Mouse (Mus musculus) adrenal gland, postnatal 4 days (tissue): ENCODE measurements around the gene Trafd1. TPM values are rescaled to one million over a fixed set of nuclear protein-coding genes. Genes with fewer than 3 reads are reported as not detected.

Source experiments
- DNase-seq, 2 experiments: peaks; one replicate each; pipeline ENCODE4 v3.0.0; 2021 to 2022; ENCODE audit warnings: low spot score in 2 of 2, mixed read lengths in 2 of 2
- long read RNA-seq, 2 experiments: library from polyadenylated mRNA; stranded (forward); transcript quantifications; one replicate each; pipeline ENCODE4 v2.0.0; 2021
- total RNA-seq, 2 experiments: library from RNA; stranded (reverse); gene quantifications; 2 replicates each; pipeline ENCODE4 v1.2.3; 2021

The Trafd1 gene
- total RNA-seq, result 10 to 100 TPM; 58.7 to 77.7 TPM
- long read RNA-seq, experiment 1, transcript Trafd1-201 (12 exons, 2,503 nt), result major isoform, 10 of 43 reads
- long read RNA-seq, experiment 1, partial matches to known transcripts, result 6 of 43 reads
- long read RNA-seq, experiment 1, other reads (novel, unspliced or antisense), result 21 of 43 reads
- long read RNA-seq, experiment 2, transcript Trafd1-202 (12 exons, 2,425 nt), result minor isoform, 6 of 67 reads
- long read RNA-seq, experiment 2, transcript Trafd1-201 (12 exons, 2,503 nt), result major isoform, 14 of 67 reads
- long read RNA-seq, experiment 2, partial matches to known transcripts, result 3 of 67 reads
- long read RNA-seq, experiment 2, other reads (novel, unspliced or antisense), result 42 of 67 reads

DNA sequence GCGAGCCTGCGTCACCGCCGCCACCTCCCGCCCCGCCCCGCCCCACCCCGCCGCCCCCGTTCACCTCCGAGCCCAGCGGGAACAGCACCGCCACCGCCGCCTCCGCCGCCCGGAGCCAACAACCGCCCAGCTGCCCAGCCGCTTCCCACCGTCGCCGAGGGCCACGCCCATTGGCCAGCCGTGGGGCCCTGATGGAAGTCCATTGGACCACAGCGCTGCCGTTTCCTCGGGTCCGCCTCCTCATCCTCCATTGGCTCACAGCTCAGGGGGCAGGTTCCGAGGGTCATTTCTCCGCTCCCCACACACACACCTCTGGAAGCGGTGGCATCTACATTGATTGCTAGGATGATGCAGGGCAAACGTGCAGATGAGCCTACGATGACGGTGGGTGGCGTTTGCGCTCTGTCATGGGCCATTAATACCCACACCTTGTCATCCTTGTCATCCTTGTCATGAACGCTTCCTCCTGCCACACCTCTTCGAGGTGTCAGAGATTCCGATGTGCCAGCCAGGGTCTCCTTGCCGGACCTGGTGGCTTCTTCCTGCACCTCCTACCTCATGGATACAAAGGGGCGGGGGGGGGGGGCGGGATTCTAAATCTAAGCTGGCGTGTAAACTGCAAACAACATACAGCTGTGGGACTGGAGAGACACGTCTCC lies at the start of gene Trafd1:
Gene Trafd1, minus strand, starts transcription at position 172 of the 659 bp plus-strand sequence.
- peak; percentile 88 to 90 for DNase-seq

- no peak for DNase-seq
Measured at GRCm38 (mm10) chr5:121428954-121429353, 43.5 kb upstream of the Trafd1 start.

GRCm38 (mm10) chr5:121423297-121423696 lies 37.9 kb upstream of the Trafd1 start:
- no peak for DNase-seq

- no peak for DNase-seq
Measured at GRCm38 (mm10) chr5:121422787-121423186, 37.4 kb upstream of the Trafd1 start.

GRCm38 (mm10) chr5:121420721-121421120 lies 35.3 kb upstream of the Trafd1 start:
- no peak for DNase-seq

DNA sequence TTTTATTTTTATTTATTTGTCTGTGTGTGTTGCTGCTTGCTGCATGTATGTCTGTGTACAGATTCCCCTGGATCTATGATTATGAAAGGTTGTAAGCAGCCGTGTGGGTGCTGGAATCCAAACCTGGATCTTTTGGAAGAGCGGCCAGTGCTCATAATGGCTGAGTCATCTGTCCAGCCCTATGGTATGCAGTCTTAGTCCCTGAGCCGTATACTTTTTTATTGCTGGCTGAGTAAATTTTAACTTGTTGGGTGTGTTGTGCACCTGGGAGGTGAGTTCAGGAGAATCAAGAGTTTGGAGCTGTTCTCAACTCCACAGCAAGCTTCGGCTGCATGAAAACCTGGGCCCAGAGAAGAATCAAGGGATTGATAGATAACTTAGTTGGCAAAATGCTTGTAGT lies 25.5 kb upstream of the Trafd1 start:
- DNase-seq, result no peak

DNA sequence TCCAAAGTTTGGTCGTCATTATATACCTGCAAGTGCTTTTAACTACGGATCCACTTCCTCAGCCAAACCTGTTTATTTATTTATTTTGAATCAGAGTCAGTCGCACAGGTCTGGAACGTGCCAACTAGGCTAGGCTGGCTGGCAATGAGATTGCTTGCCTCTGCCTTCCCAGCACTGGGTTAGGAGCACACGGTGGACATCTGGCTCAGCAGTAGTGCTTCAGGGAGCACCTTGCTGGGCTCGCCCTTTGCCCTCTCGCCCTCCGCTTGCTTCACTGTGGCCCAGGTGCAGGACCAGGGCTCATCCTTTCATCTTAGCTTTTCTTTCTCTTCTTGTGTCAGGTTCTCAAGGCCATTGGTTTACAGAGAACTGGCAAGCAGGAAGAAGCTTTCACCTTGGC lies 22.4 kb upstream of the Trafd1 start:
- DNase-seq, result no peak

DNA sequence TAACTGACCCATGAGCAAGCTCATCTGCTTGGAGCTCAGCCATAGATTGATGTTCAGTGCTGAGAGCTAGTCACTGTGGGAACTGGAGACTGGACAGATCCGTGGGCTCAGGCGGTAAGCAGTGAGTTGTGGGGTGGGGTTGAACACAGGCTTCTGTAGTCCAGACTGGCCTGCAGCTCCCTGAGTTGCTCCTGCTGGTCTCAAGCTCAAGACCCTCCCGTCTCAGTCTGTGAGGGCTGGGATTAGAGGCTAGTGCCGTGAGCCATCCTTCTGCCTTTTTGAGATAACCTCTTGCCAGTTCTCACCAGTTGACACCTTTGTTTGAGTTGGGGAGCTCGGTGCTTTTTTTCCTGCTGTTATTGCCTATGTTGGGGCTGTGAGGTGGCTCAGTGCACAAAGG lies 15.4 kb upstream of the Trafd1 start:
- no peak for DNase-seq

DNA sequence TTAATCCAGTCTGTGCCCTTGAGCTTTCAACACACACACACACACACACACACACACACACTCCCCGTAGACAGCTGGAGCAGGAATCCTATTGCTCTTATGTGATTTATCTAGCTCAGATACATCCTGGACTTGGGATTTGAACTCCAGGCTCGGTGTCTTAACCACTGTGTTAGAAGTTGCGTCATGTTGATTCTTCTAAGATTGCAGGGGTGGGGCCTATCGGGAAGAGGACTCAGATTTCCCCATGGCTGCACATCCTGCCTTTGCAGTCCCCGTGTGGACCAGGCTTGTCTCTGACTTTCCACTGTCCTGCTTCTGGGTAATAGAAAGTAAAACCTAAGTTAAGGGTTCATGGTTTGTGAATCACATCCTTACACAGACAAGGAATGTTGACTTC lies 14.6 kb upstream of the Trafd1 start:
- DNase-seq, result no peak

DNA sequence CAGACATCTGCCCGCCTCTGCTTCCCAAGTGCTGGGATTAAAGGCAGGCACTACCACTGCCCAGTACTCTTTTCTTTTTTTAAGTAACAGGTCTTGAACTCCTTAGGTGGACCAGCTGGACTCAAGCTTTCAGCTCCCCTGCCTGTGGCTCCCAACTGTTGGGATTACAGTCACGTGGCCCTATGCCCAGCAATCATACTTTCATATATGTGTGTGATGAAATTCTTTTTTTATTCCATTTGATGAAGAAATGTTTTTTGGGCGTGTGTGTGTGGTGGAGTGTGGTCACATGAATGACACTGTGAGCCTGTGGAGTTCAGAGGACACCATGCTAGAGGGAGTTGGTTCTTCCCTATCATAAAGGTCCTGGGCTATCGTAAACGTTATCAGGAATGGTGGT lies 14.1 kb upstream of the Trafd1 start:
- no peak for DNase-seq

DNA sequence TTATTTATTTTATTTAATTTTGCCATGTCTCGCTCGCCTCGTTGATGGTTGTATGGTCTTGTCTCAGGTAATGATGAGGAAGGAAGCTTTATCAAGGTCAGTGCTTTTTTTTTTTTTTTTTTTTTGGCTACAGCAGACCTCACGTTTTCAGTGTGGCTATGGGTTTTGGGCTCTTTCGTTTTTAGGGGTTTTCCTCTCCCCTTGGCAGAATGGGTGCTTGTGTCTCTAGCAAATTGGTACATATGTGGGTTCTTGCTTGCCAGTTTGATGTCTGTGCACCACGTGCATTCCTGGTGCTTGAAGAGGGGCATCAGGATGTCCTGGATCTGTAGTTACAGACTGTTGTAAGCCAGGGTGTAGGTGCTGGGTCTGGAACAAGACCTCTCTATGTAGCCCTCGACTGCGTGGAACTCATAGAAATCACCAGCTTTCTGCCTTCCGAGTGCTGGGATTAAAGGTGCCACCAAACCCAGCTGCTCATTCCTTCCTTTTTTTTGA lies 13.6 kb upstream of the Trafd1 start:
- DNase-seq, result no peak

DNA sequence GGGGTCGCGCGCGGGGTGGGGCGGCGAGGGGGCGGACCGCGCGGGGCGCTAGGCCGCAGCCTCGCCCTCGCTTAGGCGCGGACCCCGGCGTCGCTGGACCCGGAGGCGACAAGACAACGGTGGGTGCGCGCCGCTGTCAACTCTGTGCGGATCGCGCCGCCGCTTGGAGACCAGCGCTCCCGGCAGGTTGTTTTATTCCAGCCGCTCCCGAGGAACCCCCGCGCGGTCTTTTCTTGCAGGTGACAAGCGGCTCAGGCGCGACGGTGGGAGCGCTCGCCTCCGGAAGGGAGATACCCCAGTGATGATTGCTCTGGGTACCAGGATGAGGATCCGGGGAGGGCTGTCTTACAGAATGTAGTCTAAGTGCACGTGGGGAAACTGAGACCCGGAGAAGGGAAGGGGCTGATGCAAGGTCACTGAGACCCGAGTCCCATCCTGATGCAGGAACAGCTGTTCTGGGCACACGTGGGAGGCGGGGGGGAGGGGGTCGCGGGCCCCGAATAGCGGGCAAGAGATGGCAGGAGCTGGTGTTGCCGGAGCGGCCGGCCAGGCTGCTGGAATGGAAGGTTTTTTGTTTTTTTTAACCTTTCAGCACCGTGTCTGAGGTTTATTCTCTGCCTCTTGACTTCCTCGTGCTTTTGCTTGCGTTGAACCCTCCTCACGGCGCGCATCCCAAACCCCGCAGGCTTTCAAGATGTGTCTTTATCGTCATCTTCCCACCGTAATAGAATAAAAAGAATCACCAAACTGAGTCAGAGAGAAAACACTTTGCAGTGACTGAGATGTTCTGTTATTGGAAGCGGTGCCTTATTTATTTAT lies 12.9 kb upstream of the Trafd1 start:
- no peak for DNase-seq

DNA sequence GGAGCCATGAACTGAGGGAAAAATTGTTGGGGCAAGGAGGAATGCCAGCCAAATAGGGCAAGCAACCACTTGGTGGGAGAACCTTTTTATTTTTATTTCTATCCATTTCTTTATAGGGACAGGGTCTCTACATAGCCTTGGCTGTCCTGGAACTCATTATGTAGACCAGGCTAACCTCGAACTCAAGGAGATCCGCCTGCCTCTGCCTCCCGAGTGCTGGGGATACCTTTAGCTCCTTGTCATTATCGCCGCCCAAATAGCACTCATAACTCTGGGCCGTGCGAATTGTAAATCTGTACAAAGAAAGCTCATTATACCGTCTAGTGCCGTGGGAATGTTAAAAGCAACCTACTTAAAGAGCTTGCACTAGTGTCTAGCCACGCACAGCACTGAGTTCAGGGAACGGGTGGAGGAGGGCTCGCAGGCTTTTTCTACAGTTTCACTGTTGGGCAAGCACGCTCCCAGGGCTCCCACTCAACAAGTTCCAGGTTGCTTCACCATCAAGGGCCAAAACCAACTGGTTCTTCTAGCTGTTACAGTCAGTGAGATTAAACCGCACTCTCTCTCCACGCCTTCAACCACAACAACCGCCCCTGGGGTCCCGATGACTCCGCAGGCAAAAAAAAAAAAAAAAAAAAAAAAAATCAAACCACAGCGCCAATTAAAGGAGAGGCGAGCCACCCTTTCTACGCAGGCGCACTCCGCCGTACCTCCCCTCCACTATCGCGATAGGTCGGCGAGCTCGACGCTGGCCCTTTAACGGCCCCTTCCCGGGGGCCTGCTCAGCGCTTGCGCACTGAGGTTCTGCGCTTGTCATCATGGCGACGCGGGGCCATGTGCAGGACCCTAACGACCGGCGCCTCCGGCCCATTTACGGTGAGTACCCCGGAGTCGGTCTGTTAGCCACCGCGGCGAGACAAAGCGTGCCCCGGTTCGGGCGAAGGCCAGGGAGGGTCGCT lies 12.0 kb upstream of the Trafd1 start, which contains the start of gene Naa25:
Gene Naa25, plus strand, starts transcription at position 750 of the 959 bp plus-strand sequence.
- peak; percentile 88 to 89 for DNase-seq

- no peak for DNase-seq
Measured at GRCm38 (mm10) chr5:121395621-121396020, 10.2 kb upstream of the Trafd1 start.

DNA sequence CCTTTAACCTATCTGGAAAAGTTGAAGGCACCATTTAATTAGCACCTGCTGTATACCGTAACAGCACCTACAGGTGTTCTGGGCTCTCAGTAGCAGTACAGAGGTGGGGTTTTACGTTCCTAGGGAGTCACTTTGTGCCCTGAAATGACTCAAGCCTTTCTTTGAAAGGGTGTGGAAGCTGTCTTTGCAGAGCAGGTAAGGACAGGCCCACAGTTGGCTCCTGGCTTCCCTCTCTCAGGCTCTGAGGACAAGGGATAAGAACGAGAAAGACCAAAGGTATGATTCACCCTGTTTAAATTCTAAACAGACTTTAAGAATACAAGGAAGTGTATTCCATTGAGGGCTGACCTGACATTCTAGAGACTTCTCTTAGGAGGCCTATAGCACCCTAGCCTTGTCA lies 8.0 kb upstream of the Trafd1 start:
- no peak for DNase-seq

- no peak for DNase-seq
Measured at GRCm38 (mm10) chr5:121392667-121393380, 7.4 kb upstream of the Trafd1 start.

- no peak for DNase-seq
Measured at GRCm38 (mm10) chr5:121389691-121390090, 4.3 kb upstream of the Trafd1 start.

DNA sequence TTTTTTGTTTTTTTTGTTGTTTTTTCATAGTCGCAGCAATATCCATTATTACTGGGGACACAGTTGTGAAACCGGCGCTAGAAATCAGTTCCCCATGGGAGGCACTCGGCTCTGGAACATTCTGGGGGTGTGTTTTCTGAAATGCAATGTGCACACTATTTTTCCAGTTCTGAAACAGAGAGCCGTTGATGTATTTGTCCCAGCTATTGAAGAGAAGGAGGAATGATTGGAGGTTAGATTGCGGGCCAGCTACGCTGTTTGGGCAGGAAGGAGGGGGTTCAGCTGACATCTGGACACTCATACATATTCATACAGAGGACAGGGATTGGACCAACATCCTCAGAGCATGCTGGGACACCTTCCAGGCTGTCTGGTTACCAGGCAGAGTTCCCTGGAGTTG lies 3.7 kb upstream of the Trafd1 start:
- no peak for DNase-seq

DNA sequence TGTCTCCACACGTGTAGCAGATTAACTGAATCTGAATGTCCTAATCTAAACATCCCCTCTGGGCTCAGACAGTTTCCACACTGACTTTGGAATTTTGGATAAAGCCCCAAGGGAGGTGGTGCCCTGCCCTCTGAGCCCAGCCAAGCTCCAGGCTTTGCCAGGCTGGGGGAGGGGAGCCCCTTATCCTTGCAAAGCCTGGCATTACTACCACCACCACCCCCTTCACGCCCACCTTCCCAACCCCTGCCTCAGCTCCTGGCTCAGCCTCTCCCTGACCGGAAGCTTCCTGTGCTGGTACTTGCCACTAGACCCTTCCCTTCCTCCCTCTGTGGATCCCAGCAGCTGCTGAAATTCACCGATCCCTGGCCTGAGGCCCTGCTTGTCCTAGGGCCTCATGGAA lies 1.7 kb upstream of the Trafd1 start:
- DNase-seq, result no peak
